Mouse (Mus musculus) C2C12 (cell line): ENCODE measurements around the gene Syngr3.

Experiments
- CTCF ChIP-seq: IDR thresholded peaks from one replicate; pipeline ENCODE4 v1.5.1; 2011; ENCODE audit not compliant: control insufficient read depth, insufficient read depth, insufficient read length
- MAX ChIP-seq: IDR thresholded peaks from one replicate; pipeline ENCODE4 v1.6.1; 2011; ENCODE audit warnings: mild to moderate bottlenecking, control low read depth
- USF1 ChIP-seq: IDR thresholded peaks from one replicate; pipeline ENCODE4 v1.6.1; 2011; ENCODE audit warnings: low read depth, mild to moderate bottlenecking, control low read depth, moderate library complexity

DNA sequence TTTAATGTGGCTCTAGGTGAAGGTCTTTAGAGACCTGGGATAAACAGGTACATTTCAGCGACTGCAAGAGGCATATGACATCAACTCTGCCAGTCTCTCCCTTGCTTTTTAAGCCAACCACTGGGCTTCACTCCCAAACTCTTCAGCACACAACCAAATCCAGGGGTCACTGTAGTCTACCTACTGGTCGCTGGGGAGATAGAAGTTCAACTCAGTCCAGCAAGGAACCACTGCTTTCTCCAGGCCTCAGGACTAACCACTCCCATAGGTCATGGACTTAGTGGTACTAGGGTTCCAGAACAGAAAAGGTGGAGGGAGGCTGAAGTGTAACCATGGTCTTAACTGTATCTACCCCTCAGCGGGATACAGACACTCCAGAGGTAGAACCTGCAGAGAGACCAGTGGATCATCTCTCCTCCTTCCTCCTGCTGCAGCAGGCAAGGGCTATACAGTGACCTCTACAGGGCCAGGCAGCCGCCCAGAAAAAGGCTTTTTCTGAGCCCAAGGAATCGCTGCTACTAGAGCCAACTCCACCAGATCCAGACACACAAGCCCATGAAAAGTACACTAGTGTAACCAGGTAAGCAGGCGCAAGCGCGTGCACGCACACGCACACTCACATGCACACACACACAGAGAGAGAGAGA is 40.9 kb downstream of the Syngr3 start:
- TF ChIP-seq CTCF (no peak), MAX (no peak), USF1 (no peak)
